Mouse (Mus musculus): ENCODE measurements around the gene Prm3. TPM values are rescaled to one million over a fixed set of nuclear protein-coding genes. Genes with fewer than 3 reads are reported as not detected.
"Not testable (repeated sequence)": the region's sequence is repeated elsewhere in the genome, so short reads cannot be mapped to it uniquely, and the experiment has no call there.

The Prm3 gene
- polyA plus RNA-seq, 1 experiment from 2014 or later: not detected

DNA sequence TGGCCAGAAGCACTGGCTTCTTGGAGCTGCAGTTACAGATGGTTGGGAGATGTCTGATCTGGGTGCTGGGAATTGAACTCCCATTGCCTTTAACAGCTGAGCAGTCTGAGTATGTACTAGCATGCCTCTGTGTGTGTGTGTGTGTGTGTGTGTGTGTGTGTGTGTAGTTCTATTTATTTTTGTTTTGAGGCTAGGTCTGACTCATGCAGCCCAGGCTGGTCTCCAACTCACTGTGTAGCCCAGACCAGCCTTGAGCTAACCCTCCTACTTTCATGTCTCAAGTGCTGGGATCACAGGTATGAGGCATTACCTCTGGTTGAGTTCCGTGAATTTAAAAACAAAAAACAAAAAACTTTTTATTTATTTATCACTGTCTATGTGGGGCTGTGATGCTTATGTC is 33.8 kb upstream of the Prm3 start:
- no peaks in the 10 kb centered on the region for H3K27me3 ChIP-seq (replicated peaks)
- no peak overlapping the region for H3K9ac ChIP-seq
- peaks cover 5% of the 10 kb centered on the region; the same call in 1 of the 2 replicates for H3K4me1 ChIP-seq (replicated peaks)
- WGBS: 85% methylated on average over 1 of the region's 1 CpGs
- H3K4me3 ChIP-seq (replicated peaks): no peak overlapping the region
- no peak overlapping the region for H3K27ac ChIP-seq
- ATAC-seq: no peak
- H3K9me3 ChIP-seq: no peaks in the 10 kb centered on the region
- H3K36me3 ChIP-seq: no peaks in the 10 kb centered on the region
- H3K4me2 ChIP-seq (replicated peaks): no peak overlapping the region

DNA sequence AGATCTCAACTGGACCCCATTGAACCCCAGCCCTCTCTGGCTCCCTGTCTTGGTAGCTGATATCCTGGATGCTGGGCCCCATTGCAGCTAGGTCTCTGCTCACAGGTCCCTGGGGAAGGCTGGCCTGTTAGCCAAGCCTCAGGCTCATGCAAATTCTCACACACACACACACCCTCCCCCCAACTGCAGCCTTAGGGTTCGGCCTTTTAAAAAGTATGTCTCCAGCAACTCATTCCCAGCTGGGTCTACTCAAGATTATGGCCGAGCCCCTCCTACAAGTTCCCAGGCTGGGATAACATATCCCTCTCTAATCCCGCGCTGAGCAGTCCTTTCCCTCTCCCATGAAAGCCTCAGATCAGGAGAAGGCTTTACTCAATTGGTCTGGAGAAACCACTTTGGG is 30.7 kb upstream of the Prm3 start:
- H3K9ac ChIP-seq: no peak overlapping the region
- peak; percentile 60; the same call in 1 of the 2 replicates for ATAC-seq
- H3K4me1 ChIP-seq (replicated peaks): peaks cover 8% of the 10 kb centered on the region; the same call in 1 of the 2 replicates
- H3K36me3 ChIP-seq: no peaks in the 10 kb centered on the region
- 53% methylated on average over 4 of the region's 4 CpGs for WGBS
- H3K4me2 ChIP-seq (replicated peaks): no peak overlapping the region
- H3K27me3 ChIP-seq (replicated peaks): no peaks in the 10 kb centered on the region
- H3K27ac ChIP-seq: no peak overlapping the region
- no peak overlapping the region for H3K4me3 ChIP-seq (replicated peaks)
- no peaks in the 10 kb centered on the region for H3K9me3 ChIP-seq

DNA sequence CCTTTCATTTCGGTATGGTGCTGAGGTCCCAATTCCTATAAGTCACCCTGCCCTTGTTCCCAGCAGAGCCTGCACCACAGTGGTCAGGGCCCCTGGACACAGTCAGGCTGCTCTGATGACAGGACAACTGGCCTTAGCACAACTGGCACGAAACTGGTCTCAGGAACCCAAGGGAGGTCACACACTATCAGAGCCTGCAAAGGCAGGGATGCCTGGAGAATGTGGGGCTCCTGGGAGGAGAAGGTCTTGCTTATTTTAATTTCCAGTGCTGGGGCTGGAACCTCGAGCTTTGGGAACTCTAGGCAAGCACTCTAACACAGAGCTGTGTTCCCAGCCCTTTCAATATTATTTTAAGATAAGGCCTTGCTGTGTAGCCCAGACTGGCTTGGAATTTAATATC is 29.3 kb upstream of the Prm3 start:
- Histone ChIP-seq H3K4me1 (replicated peaks) (peaks cover 8% of the 10 kb centered on the region; the same call in 1 of the 2 replicates), H3K36me3 (no peaks in the 10 kb centered on the region), H3K27me3 (replicated peaks) (no peaks in the 10 kb centered on the region), H3K4me2 (replicated peaks) (no peak overlapping the region), H3K27ac (no peak overlapping the region), H3K9me3 (no peaks in the 10 kb centered on the region), H3K4me3 (replicated peaks) (no peak overlapping the region), H3K9ac (no peak overlapping the region)
- ATAC-seq: no peak
- 74% methylated on average over 3 of the region's 3 CpGs for WGBS

DNA sequence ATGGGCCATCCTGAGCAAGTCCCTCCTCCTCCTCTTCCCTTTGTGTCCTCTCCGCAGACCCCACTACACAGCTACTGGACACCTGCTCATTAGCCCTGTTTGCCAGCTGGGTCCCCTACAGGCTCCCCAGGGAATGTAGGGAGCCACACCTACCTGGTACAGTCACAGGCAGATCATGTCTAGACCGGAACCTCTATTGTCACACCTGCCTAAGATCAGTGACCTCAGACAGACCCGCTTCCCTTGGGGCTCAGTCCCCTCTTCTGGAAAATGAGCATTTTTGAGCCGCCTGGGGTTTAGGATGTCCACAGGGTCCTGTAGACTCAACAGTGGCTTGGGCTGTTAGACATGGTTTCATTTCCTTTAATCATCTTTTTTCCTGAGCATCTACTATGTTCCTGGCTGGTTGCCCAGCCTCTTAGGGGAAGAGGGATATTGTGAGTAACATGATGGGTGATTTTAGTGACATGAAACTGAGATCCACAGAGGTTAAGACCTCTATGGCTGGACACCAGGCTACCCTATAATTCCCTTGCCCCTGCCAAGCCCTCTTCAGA is 27.9 kb upstream of the Prm3 start:
- no peak overlapping the region for H3K4me2 ChIP-seq (replicated peaks)
- no peak overlapping the region for H3K27ac ChIP-seq
- WGBS: 79% methylated on average over 4 of the region's 4 CpGs
- ATAC-seq: no peak
- H3K4me3 ChIP-seq (replicated peaks): no peak overlapping the region
- peaks cover 8% of the 10 kb centered on the region; the same call in 1 of the 2 replicates for H3K4me1 ChIP-seq (replicated peaks)
- no peaks in the 10 kb centered on the region for H3K36me3 ChIP-seq
- no peaks in the 10 kb centered on the region for H3K27me3 ChIP-seq (replicated peaks)
- no peaks in the 10 kb centered on the region for H3K9me3 ChIP-seq
- H3K9ac ChIP-seq: no peak overlapping the region

DNA sequence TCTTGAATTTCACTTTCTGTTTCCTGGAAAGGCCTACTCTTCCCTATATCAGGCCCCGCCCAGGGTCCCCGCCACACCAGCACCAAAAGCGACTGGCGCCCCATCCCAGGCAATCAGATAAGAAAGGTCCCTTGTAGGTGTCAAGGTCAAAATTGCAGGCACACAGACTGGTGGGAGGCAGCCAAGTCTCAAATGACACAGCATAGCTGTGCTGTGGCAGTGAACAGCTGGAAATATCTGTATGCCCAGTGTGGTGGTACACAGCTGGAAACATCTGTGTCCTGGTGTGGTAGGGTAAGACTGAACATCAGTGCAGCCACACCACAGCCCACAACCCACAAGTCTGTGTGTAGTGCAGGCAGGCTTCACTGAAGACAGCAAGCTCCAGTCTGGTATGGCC is 24.1 kb upstream of the Prm3 start:
- WGBS: 57% methylated on average over 4 of the region's 4 CpGs

DNA sequence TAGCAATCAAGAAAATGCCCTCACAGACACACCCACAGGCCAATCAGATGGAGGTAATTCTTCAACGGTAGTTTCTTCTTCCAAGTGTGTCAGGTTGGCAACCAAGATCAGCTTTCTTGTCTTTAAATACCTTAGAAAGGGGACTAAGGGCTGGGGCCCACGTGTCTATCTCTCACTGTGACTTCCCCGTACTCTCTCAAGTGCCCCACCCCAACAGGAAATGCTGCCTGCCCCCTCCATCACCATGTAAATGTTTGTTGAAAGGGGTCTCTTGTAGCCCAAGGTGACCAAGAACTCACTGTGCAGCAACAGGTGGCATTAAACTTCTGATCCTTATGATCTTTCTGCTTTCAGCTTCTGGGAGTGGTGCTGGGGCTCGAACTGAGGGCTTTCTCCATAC is 23.0 kb upstream of the Prm3 start:
- H3K27me3 ChIP-seq (replicated peaks): no peaks in the 10 kb centered on the region
- WGBS: 75% methylated on average over 4 of the region's 4 CpGs
- H3K4me1 ChIP-seq (replicated peaks): 0 out of 2 replicates have a peak, but pooled peaks cover 3% of the 10 kb centered on the region
- ATAC-seq: no peak
- H3K27ac ChIP-seq: no peak overlapping the region
- no peak overlapping the region for H3K9ac ChIP-seq
- H3K36me3 ChIP-seq: no peaks in the 10 kb centered on the region
- no peak overlapping the region for H3K4me2 ChIP-seq (replicated peaks)
- no peak overlapping the region for H3K4me3 ChIP-seq (replicated peaks)
- no peaks in the 10 kb centered on the region for H3K9me3 ChIP-seq

More for the DNA sequence above, 24.1 kb upstream of the Prm3 start:
- no peak overlapping the region for H3K9ac ChIP-seq
- peak; percentile 29; the same call in 1 of the 2 replicates for ATAC-seq
- H3K4me3 ChIP-seq (replicated peaks): no peak overlapping the region
- no peak overlapping the region for H3K27ac ChIP-seq
- no peaks in the 10 kb centered on the region for H3K9me3 ChIP-seq
- H3K27me3 ChIP-seq (replicated peaks): no peaks in the 10 kb centered on the region
- no peaks in the 10 kb centered on the region for H3K36me3 ChIP-seq
- H3K4me1 ChIP-seq (replicated peaks): 0 out of 2 replicates have a peak, but pooled peaks cover 3% of the 10 kb centered on the region
- H3K4me2 ChIP-seq (replicated peaks): no peak overlapping the region

DNA sequence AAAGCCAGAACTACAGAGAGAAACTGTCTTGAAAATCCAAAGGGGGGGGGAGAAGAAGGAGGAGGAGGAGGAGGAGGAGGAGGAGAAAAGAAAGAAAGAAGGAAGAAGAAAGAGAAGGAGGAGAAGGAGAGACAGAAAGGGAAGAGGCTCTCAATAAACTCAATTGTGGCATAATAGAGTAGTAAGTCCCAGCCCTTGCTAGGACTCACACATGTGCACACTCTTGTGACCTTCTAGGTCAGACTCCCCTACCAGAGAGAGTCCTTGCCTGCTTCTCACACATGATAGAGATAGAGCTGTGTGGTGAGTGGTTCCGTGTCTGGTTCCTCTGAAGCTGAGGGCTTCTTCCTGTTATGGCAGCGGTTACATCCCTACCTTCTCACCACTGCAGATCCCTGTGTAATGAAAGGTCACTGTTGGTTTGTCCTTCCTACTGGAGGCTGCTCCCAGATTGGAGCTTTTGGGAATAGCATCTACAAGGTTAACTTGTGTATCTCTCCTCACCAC is 22.2 kb upstream of the Prm3 start, which contains the start of gene Gm11172:
TSS of gene Gm11172 (plus strand) at position 51 of the 507 bp plus-strand sequence.
- H3K27ac ChIP-seq: no peak within 1 kb of the TSS
- no peaks in the 10 kb centered on the region for H3K9me3 ChIP-seq
- H3K27me3 ChIP-seq (replicated peaks): no peaks in the 10 kb centered on the region
- no peak for ATAC-seq
- H3K4me1 ChIP-seq (replicated peaks): no peaks in the 10 kb centered on the region
- no peak within 1 kb of the TSS for H3K9ac ChIP-seq
- 94% methylated on average over 2 of the region's 2 CpGs for WGBS
- H3K4me2 ChIP-seq (replicated peaks): no peak within 1 kb of the TSS
- H3K4me3 ChIP-seq (replicated peaks): no peak within 1 kb of the TSS
- H3K36me3 ChIP-seq: no peaks in the 10 kb centered on the region

DNA sequence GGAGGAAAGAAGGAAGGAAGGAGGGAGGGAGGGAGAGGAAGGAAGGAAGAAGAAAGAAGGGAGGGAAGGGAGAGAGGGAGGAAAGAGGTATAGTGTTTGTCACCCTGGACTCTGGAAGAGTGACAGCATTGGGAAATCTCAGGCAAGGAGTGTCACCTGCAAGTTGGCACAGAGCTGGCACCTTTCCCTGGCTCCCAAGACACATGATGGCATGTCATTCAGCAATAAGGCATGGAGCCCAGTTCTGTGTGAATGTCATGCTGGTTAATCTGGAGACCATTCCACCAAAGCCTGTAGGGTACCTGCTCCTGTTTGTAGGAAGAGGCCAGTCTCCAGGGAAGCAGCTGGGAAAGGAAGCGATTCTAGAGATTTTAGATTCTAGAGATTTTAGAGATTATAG is 19.7 kb upstream of the Prm3 start:
- no peak overlapping the region for H3K4me2 ChIP-seq (replicated peaks)
- no peak overlapping the region for H3K27ac ChIP-seq
- no peak for ATAC-seq
- no peaks in the 10 kb centered on the region for H3K4me1 ChIP-seq (replicated peaks)
- no peaks in the 10 kb centered on the region for H3K27me3 ChIP-seq (replicated peaks)
- 88% methylated on average over 1 of the region's 1 CpGs for WGBS
- no peaks in the 10 kb centered on the region for H3K9me3 ChIP-seq
- H3K9ac ChIP-seq: no peak overlapping the region
- no peak overlapping the region for H3K4me3 ChIP-seq (replicated peaks)
- H3K36me3 ChIP-seq: no peaks in the 10 kb centered on the region

DNA sequence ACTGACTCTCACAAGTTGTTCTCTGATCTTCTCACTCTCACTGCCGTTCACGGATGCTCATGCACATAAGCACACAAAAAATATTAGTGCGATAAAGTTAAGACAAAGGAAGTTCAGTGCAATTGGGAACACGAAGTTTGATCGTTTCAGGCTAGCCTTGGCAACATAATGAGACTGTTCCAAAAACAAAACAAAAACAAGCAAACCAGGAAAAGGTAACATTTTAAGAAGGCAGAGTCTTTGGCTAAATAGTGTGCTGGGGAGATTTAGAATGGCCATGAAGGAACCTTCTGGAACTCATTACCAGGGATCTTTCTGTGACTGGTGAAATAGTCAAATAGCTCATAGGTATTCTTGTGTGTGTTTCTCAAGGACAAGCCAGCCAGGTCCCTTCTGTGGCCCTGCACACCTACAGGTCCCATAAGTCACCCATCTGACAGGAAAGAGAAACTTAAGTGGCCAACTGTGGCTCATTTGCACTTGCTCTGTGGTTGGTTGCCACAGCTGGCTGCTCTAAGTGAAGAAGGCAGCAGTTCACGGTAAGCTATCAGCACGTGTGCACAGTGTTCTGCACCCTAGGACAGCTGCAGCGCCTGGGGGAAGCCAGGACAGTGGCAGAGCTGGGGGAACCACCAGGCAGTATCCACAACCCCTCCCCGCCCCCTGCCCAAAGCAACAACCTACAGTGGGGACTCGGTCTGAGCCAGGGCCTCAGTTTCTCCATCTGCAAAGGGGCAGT is 15.2 kb upstream of the Prm3 start, which contains the start of gene Prm1:
TSS of gene Prm1 (minus strand) at position 51 of the 739 bp plus-strand sequence.
- no peak for ATAC-seq
- Histone ChIP-seq H3K4me2 (replicated peaks) (no peak within 1 kb of the TSS), H3K4me3 (replicated peaks) (no peak within 1 kb of the TSS), H3K9ac (no peak within 1 kb of the TSS), H3K27me3 (replicated peaks) (no peaks in the 10 kb centered on the region), H3K4me1 (replicated peaks) (no peaks in the 10 kb centered on the region), H3K9me3 (no peaks in the 10 kb centered on the region), H3K36me3 (no peaks in the 10 kb centered on the region), H3K27ac (no peak within 1 kb of the TSS)
- WGBS: 85% methylated on average over 10 of the region's 10 CpGs

DNA sequence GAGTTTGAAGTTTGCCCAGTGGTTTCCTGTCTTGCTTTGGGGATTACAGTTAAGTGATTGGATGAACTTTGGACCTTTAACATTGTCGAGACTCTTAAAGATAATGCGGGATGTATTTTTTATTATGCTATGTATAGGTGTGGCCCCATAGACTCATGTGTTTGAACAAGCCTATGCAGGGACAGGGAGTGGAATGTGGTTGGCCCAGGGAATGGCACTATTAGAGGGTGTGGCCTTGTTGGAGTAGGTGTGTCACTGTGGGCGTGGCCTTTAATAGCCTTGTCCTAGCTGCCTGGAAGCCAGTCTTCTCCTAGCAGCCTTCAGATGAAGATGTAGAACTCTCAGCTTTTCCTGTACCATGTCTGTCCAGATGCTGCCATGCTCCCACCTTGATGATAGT is 11.7 kb upstream of the Prm3 start:
- H3K4me3 ChIP-seq (replicated peaks); H3K27ac ChIP-seq; H3K27me3 ChIP-seq (replicated peaks); H3K9me3 ChIP-seq; H3K36me3 ChIP-seq; H3K9ac ChIP-seq; H3K4me2 ChIP-seq (replicated peaks); H3K4me1 ChIP-seq (replicated peaks): not testable (repeated sequence)
- 65% methylated on average over 3 of the region's 3 CpGs for WGBS
- ATAC-seq: peak; percentile 95

DNA sequence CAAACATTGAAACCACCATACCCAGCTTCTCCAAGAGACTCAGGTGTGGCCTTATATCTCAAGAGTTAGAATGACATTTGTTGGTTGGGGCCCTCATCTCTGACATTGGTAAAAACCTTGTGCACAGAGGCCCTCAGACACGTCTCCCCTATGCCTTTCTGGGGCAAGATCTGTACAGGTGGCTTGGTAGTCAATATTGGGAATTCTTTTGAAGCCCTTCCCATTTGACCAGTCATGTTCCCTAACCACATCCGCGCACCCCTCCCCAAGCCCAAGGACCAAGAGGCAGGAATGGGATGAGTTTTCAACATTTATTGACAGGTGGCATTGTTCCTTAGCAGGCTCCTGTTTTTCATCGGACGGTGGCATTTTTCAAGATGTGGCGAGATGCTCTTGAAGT is 5.3 kb upstream of the Prm3 start, which contains the start of gene Prm2:
TSS of gene Prm2 (minus strand) at position 101 of the 400 bp plus-strand sequence.
- Histone ChIP-seq H3K4me2 (replicated peaks) (no peak within 1 kb of the TSS), H3K27me3 (replicated peaks) (peaks cover 18% of the 10 kb centered on the region), H3K27ac (no peak within 1 kb of the TSS), H3K4me1 (replicated peaks) (no peaks in the 10 kb centered on the region), H3K9me3 (no peaks in the 10 kb centered on the region), H3K9ac (no peak within 1 kb of the TSS), H3K4me3 (replicated peaks) (no peak within 1 kb of the TSS), H3K36me3 (no peaks in the 10 kb centered on the region)
- 75% methylated on average over 6 of the region's 6 CpGs for WGBS
- no peak for ATAC-seq

DNA sequence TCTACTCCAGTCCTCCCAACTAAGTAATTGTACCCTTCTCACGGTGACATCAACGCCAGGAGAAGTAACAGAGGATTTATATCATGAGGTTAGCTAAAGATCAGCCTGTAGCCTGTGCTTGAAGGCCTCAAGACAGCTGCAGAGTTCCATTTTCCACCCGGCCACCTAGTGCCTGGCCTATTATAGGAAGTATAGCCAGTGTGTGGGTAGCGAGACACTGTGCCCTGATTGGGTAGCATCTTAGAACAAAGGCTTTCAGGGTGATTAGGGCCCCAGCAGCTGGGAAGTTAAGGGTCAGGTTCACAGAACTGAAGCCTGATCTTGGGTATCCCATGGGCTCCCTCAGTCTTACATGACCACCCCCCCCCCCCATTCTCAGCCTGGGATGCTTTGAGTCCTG is 1.8 kb downstream of the Prm3 start:
- H3K4me1 ChIP-seq (replicated peaks): peaks cover 12% of the 10 kb centered on the region; the same call in 1 of the 2 replicates
- no peaks in the 10 kb centered on the region for H3K9me3 ChIP-seq
- H3K9ac ChIP-seq: no peak overlapping the region
- H3K27ac ChIP-seq: no peak overlapping the region
- no peaks in the 10 kb centered on the region for H3K27me3 ChIP-seq (replicated peaks)
- no peak overlapping the region for H3K4me3 ChIP-seq (replicated peaks)
- H3K36me3 ChIP-seq: no peaks in the 10 kb centered on the region
- ATAC-seq: no peak
- 80% methylated on average over 4 of the region's 4 CpGs for WGBS
- no peak overlapping the region for H3K4me2 ChIP-seq (replicated peaks)
